ENCODE assay signal across 16 mouse cellular contexts in the genomic region with DNA sequence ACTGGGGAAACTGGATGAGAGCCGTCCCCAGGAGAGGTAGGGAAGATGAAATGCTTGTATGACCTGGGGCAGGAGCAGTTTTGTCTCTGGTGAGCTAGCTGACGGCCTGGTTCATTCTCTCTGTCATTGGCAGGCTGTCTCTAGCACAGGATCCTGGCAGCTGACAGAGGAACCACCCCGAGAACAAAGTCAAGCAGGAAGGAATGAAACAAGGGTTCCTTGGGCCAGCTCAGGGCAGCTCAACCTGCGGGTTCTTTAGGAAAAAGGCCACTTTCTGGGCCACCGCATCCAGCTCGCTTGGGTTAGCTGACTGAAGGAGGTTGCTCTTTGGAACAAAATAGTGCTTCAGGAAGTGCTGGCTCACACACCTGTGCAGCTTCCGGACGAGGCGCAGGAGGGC. TPM values are rescaled to one million over a fixed set of nuclear protein-coding genes. Genes with fewer than 3 reads are reported as not detected.
"Had no signal": no experiment of that assay in that cellular context is flagged by ENCODE, and none has a peak within 500 bp of the region (broad histone marks: within the 10 kb centered on the region; RNA-seq: fewer than 3 reads in every experiment).

No protein-coding gene starts in this region.

- DNase-seq: lung, adult 2 months; lung, postnatal 14 days; lung, postnatal 36 days; right cerebral cortex, postnatal 14 days; thymus, adult 2 months; thymus, postnatal 25 days; thymus, postnatal 4 days had no signal

- H3K36me3 ChIP-seq: lung, embryonic 15.5 days; midbrain, embryonic 13.5 days; midbrain, embryonic 15.5 days; neural tube, embryonic 12.5 days; stomach, embryonic 15.5 days had no signal

- H3K4me1 ChIP-seq: lung, embryonic 15.5 days; midbrain, embryonic 15.5 days; neural tube, embryonic 12.5 days; stomach, embryonic 15.5 days had no signal

- H3K27me3 ChIP-seq: lung, embryonic 15.5 days; midbrain, embryonic 13.5 days; midbrain, embryonic 15.5 days; neural tube, embryonic 12.5 days; stomach, embryonic 15.5 days had no signal

- H3K27ac ChIP-seq: lung, embryonic 15.5 days; macrophage; midbrain, embryonic 13.5 days; midbrain, embryonic 15.5 days; neural tube, embryonic 12.5 days; stomach, embryonic 15.5 days; stomach, postnatal 0 days had no signal

- H3K4me3 ChIP-seq: lung, embryonic 15.5 days; megakaryocyte, embryonic 14.5 days; midbrain, embryonic 13.5 days; midbrain, embryonic 15.5 days; neural tube, embryonic 12.5 days; stomach, embryonic 15.5 days had no signal

RNA-seq across cellular contexts. Expression of gene Mab21l3, which starts 34.0 kb away (rescaled TPM):
- polyA plus RNA-seq: midbrain, postnatal 0 days had no signal
